Mouse (Mus musculus): Measurements from ENCODE around the gene Zfp423.

Zfp423 gene

DNA sequence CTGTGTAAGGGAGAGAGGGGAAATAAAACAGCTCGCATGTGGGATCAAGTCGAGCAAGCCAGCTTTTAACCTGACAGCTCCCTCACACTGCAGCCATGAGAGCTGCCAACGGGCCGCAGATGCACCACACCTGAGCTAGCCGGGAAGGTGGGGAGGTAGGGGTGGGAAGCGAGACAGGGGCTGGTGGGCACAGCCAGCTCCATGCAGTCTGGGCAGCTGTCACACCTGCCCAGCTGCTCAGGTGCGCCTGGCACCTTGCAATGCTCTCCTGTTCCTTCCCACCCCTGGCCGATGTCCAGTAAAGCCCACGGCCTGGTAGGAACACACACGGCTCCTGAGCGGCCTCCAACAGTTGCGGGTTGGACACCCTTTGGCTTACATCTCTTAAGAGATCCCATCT, 338.2 kb downstream of the Zfp423 start:
- in situ Hi-C loops (cut with MboI, MseI), result no loop called here

DNA sequence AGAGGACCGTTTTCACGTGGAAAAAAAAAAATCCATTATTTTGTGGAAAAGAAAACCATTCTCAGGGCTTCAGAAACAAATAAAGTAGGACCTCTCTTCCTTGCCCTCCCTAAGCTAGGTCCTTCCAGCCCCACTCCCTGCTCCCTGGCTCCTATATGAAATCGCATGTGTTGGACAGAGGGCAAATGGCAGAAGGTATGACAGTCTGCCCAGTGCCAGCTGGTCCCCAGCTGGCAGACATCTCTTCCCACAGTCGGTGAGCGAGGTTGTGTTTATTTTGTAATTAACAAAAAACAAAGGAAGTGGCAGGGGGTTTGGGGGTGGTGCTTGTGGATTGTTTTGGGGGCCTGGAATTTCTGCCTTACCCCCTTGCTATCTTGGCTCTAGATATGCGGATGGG, 339.2 kb downstream of the Zfp423 start:
- in situ Hi-C loops (cut with MboI, MseI), result no loop called here

DNA sequence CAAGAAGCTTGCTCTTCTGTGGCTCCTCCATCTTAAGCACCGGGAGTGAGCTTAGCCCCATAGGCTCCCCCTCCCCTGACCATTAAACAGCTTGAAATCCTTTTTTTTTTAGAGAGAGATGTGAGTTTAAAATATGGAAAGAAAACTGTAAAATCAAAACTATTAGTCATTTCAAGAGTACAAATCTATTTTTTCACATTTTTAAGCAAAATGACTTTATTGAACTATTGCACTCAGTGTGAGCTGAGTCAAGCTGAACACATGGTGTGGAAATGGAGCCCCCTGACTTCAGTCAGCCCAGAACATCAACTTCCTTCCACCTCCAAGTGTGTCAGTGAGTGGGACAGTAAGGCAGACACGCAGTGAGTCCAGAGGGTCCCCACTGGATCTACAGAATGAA, 339.9 kb downstream of the Zfp423 start:
- in situ Hi-C loops (cut with MboI, MseI), result no loop called here

DNA sequence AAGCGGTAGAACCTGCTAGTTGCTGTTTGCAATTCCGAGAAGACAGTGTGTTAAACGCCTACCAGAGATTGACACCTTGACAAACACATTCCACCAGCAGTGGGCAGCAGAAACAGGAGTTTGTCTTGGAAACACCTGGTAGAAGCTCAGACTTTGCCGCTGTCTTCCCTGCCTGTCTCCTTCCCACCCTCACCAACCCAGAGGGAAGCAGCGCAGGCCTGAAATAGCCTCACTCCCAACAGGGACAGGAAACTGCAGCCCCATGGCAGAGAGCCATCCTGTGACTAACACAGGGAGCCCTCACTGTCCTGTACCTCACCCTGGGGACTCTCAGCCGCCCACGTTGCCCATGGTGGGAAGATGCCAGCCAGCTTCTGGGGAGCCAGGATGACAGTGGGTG, 340.3 kb downstream of the Zfp423 start:
- in situ Hi-C loops (cut with MboI, MseI), result no loop called here

DNA sequence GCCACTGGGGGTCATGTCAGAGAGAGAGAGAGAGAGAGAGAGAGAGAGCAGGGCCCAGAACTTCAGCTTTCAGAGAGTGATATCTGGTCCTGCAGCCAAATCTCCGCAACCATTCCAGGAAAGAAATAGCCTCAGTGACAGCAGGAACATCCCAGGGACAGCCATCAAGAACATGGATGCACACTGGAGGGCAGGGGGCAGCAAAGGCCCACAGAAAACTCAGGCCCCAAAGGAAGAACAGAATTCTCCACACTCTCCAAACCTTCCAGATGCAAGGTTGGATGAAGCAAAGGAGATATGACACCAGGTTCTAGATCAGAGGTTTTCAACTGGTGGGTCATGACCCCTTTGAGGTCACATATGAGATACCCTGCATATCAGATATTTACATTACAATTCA, 345.7 kb downstream of the Zfp423 start:
- in situ Hi-C loops (cut with MboI, MseI), result no loop called here
